Mouse (Mus musculus) adrenal gland, postnatal 14 days (tissue): Measurements from ENCODE around the gene Atp5g3. TPM values are rescaled to one million over a fixed set of nuclear protein-coding genes. Genes with fewer than 3 reads are reported as not detected.
"Not testable (repeated sequence)": the region's sequence is repeated elsewhere in the genome, so short reads cannot be mapped to it uniquely, and the experiment has no call there.

ENCODE experiments used
- DNase-seq: peaks from one replicate; pipeline ENCODE4 v3.0.0; 2021; ENCODE audit warnings: mixed read lengths
- long read RNA-seq, 2 experiments: library from polyadenylated mRNA; stranded (forward); transcript quantifications; one replicate each; pipeline ENCODE4 v2.0.0; 2021
- total RNA-seq: library from RNA; stranded (reverse); gene quantifications from 2 replicates; pipeline ENCODE4 v1.2.3, GENCODE M21; 2021

Gene Atp5g3
- total RNA-seq: 626 and 643 TPM in 2 replicates
- long read RNA-seq, experiment 1, transcript Atp5g3-202 (5 exons, 723 nt): minor isoform, 142 of 647 reads
- long read RNA-seq, experiment 1, transcript Atp5g3-201 (5 exons, 714 nt): major isoform, 386 of 647 reads
- long read RNA-seq, experiment 1, partial matches to known transcripts: 93 of 647 reads
- long read RNA-seq, experiment 1, other reads (novel, unspliced or antisense): 24 of 647 reads
- long read RNA-seq, experiment 2, transcript Atp5g3-202 (5 exons, 723 nt): minor isoform, 108 of 532 reads
- long read RNA-seq, experiment 2, transcript Atp5g3-201 (5 exons, 714 nt): major isoform, 304 of 532 reads
- long read RNA-seq, experiment 2, partial matches to known transcripts: 67 of 532 reads
- long read RNA-seq, experiment 2, other reads (novel, unspliced or antisense): 52 of 532 reads

- peak; percentile 96 for DNase-seq
Measured at GRCm38 (mm10) chr2:73911175-73911700, at the start of gene Atp5g3. TSS of gene Atp5g3 (minus strand) at chr2:73911326.

GRCm38 (mm10) chr2:73958342-73958741 lies 47.2 kb upstream of the Atp5g3 start:
- no peak for DNase-seq

GRCm38 (mm10) chr2:73953612-73954011 lies 42.5 kb upstream of the Atp5g3 start:
- no peak for DNase-seq

- DNase-seq: no peak
Measured at GRCm38 (mm10) chr2:73952597-73953219, 41.6 kb upstream of the Atp5g3 start.

GRCm38 (mm10) chr2:73947360-73947759 lies 36.2 kb upstream of the Atp5g3 start:
- no peak for DNase-seq

- no peak for DNase-seq
Measured at GRCm38 (mm10) chr2:73943735-73944134, 32.6 kb upstream of the Atp5g3 start.

GRCm38 (mm10) chr2:73942844-73943243 lies 31.7 kb upstream of the Atp5g3 start:
- DNase-seq: no peak

GRCm38 (mm10) chr2:73941281-73941680 lies 30.2 kb upstream of the Atp5g3 start:
- DNase-seq: no peak

- DNase-seq: no peak
Measured at GRCm38 (mm10) chr2:73940471-73940870, 29.3 kb upstream of the Atp5g3 start.

GRCm38 (mm10) chr2:73938896-73939295 lies 27.8 kb upstream of the Atp5g3 start:
- no peak for DNase-seq

GRCm38 (mm10) chr2:73932676-73933313 lies 21.7 kb upstream of the Atp5g3 start:
- peak; percentile 26 for DNase-seq

GRCm38 (mm10) chr2:73927711-73928110 lies 16.6 kb upstream of the Atp5g3 start:
- peak; percentile 33 for DNase-seq

GRCm38 (mm10) chr2:73925539-73925938 lies 14.4 kb upstream of the Atp5g3 start:
- no peak for DNase-seq

GRCm38 (mm10) chr2:73925089-73925488 lies 14.0 kb upstream of the Atp5g3 start:
- peak; percentile 92 for DNase-seq

- DNase-seq: no peak
Measured at GRCm38 (mm10) chr2:73919642-73920041, 8.5 kb upstream of the Atp5g3 start.

GRCm38 (mm10) chr2:73912264-73912663 lies 1.1 kb upstream of the Atp5g3 start:
- DNase-seq: peak; percentile 38

- peak; percentile 88 for DNase-seq
Measured at GRCm38 (mm10) chr2:73910571-73911174, 453 bp downstream of the Atp5g3 start.

GRCm38 (mm10) chr2:73909116-73909515 lies 2.0 kb downstream of the Atp5g3 start:
- DNase-seq: no peak

- DNase-seq: not testable (repeated sequence)
Measured at GRCm38 (mm10) chr2:73904679-73905078, 6.4 kb downstream of the Atp5g3 start.

GRCm38 (mm10) chr2:73903536-73903935 lies 7.6 kb downstream of the Atp5g3 start:
- DNase-seq: no peak

GRCm38 (mm10) chr2:73902328-73902727 lies 8.8 kb downstream of the Atp5g3 start:
- DNase-seq: not testable (repeated sequence)

GRCm38 (mm10) chr2:73901169-73901568 lies 10.0 kb downstream of the Atp5g3 start:
- DNase-seq: no peak
